Mouse (Mus musculus) cortical plate, adult 2 months (tissue): ENCODE measurements around the gene Ngdn. TPM values are rescaled to one million over a fixed set of nuclear protein-coding genes. Genes with fewer than 3 reads are reported as not detected.

Experiments
- H3K27ac ChIP-seq: fragments of 200-500 bp; 2 replicates; pipeline ENCODE4 v1.5.1; 2012; ENCODE audit warnings: low read length, control low read depth, inconsistent platforms; ENCODE audit not compliant: insufficient read depth
- H3K4me1 ChIP-seq: fragments of 200-500 bp; 2 replicates; pipeline ENCODE4 v1.6.1; 2011; ENCODE audit warnings: low read length; ENCODE audit not compliant: control insufficient read depth, insufficient read depth
- H3K4me3 ChIP-seq: fragments of 200-500 bp; 2 replicates; pipeline ENCODE4 v1.5.1; 2011; ENCODE audit warnings: mild to moderate bottlenecking, low read length, control low read depth; ENCODE audit not compliant: insufficient read depth
- CTCF ChIP-seq: fragments of 200-500 bp; IDR thresholded peaks from 2 replicates; pipeline ENCODE4 v1.5.1; 2011; ENCODE audit warnings: mild to moderate bottlenecking, control low read depth, low read length; ENCODE audit not compliant: insufficient read depth; ENCODE audit errors: extremely low read depth
- POLR2A ChIP-seq: fragments of 200-500 bp; IDR thresholded peaks from 2 replicates; pipeline ENCODE4 v1.6.1; 2011; ENCODE audit warnings: mild to moderate bottlenecking, low read length, control low read depth; ENCODE audit not compliant: insufficient read depth; ENCODE audit errors: extremely low read depth
- polyA plus RNA-seq: library from polyadenylated mRNA; depleted of rRNA; stranded (reverse); fragments of >200 nt; gene quantifications from 2 replicates; pipeline ENCODE4 v1.2.3, GENCODE M21; 2012

Gene Ngdn
- polyA plus RNA-seq, 1 experiment: 35.3 TPM

- Histone ChIP-seq H3K4me3 (no peak overlapping the region), H3K4me1 (peaks cover 2% of the 10 kb centered on the region; the same call in 1 of the 2 replicates), H3K27ac (no peak overlapping the region)
- TF ChIP-seq POLR2A (no peak), CTCF (no peak)
Measured at GRCm38 (mm10) chr14:55006541-55006940, 8.7 kb upstream of the Ngdn start.

GRCm38 (mm10) chr14:55007120-55007908, 7.9 kb upstream of the Ngdn start:
- H3K4me1 ChIP-seq: peaks cover 2% of the 10 kb centered on the region; the same call in 1 of the 2 replicates
- no peak overlapping the region for H3K27ac ChIP-seq
- TF ChIP-seq POLR2A (no peak), CTCF (no peak)
- no peak overlapping the region for H3K4me3 ChIP-seq

- no peak overlapping the region for H3K4me3 ChIP-seq
- H3K27ac ChIP-seq: no peak overlapping the region
- no peak for TF ChIP-seq POLR2A
- no peak for TF ChIP-seq CTCF
- H3K4me1 ChIP-seq: peaks cover 2% of the 10 kb centered on the region; the same call in 1 of the 2 replicates
Measured at GRCm38 (mm10) chr14:55008417-55008816, 6.8 kb upstream of the Ngdn start.

GRCm38 (mm10) chr14:55011116-55011515, 4.1 kb upstream of the Ngdn start:
- H3K4me1 ChIP-seq: no peaks in the 10 kb centered on the region
- TF ChIP-seq CTCF: no peak
- H3K4me3 ChIP-seq: no peak overlapping the region
- no peak overlapping the region for H3K27ac ChIP-seq

- Histone ChIP-seq H3K27ac (peak overlapping the region; percentile 97), H3K4me1 (no peaks in the 10 kb centered on the region), H3K4me3 (peak overlapping the region; percentile 49)
- TF ChIP-seq CTCF (no peak), POLR2A (0 out of 2 replicates have a peak, but pooled peaks have one; percentile 9)
Measured at GRCm38 (mm10) chr14:55014591-55014990, 663 bp upstream of the Ngdn start.

- no peak overlapping the region for H3K27ac ChIP-seq
- TF ChIP-seq CTCF (no peak), POLR2A (no peak)
- peak overlapping the region; percentile 75 for H3K4me3 ChIP-seq
- H3K4me1 ChIP-seq: no peaks in the 10 kb centered on the region
Measured at GRCm38 (mm10) chr14:55015767-55016111, 485 bp downstream of the Ngdn start.

- no peak overlapping the region for H3K4me3 ChIP-seq
- no peaks in the 10 kb centered on the region for H3K4me1 ChIP-seq
- no peak for TF ChIP-seq CTCF
- TF ChIP-seq POLR2A: no peak
- no peak overlapping the region for H3K27ac ChIP-seq
Measured at GRCm38 (mm10) chr14:55016876-55017275, 1.6 kb downstream of the Ngdn start.

- TF ChIP-seq CTCF: no peak
- TF ChIP-seq POLR2A: no peak
- Histone ChIP-seq H3K4me3 (no peak overlapping the region), H3K4me1 (no peaks in the 10 kb centered on the region), H3K27ac (no peak overlapping the region)
Measured at GRCm38 (mm10) chr14:55020394-55020793, 5.1 kb downstream of the Ngdn start.

- H3K4me3 ChIP-seq: no peak overlapping the region
- H3K27ac ChIP-seq: no peak overlapping the region
- H3K4me1 ChIP-seq: no peaks in the 10 kb centered on the region
- TF ChIP-seq CTCF (no peak), POLR2A (no peak)
Measured at GRCm38 (mm10) chr14:55023011-55023410, 7.8 kb downstream of the Ngdn start.

GRCm38 (mm10) chr14:55024236-55024635, 9.0 kb downstream of the Ngdn start:
- Histone ChIP-seq H3K27ac (no peak overlapping the region), H3K4me3 (no peak overlapping the region), H3K4me1 (peaks cover 2% of the 10 kb centered on the region; the same call in 1 of the 2 replicates)
- TF ChIP-seq POLR2A: no peak
- TF ChIP-seq CTCF: peak; percentile 79
